Mouse (Mus musculus): ENCODE results near the gene Gm9747. TPM values are rescaled to one million over a fixed set of nuclear protein-coding genes. Genes with fewer than 3 reads are reported as not detected.

Gene Gm9747
- polyA plus RNA-seq (2012; rRNA removed), result 0.28 and 0.32 TPM in 2 replicates

GRCm38 (mm10) chr1:82232812-82233211 lies at the start of gene Gm9747:
Gm9747 (plus strand) TSS chr1:82233112.

Other genes with a start within 250 kb of the Gm9747 start
- 10.8 and 12.0 TPM in 2 replicates for gene Irs1, start 58.3 kb downstream of the Gm9747 start, polyA plus RNA-seq (2012; rRNA removed)
- 3.8 and 4.1 TPM in 2 replicates for gene Rhbdd1, start 83.3 kb downstream of the Gm9747 start, polyA plus RNA-seq (2012; rRNA removed)